Mouse (Mus musculus): ENCODE measurements around the gene Habp2. TPM values are rescaled to one million over a fixed set of nuclear protein-coding genes. Genes with fewer than 3 reads are reported as not detected.
A peak's percentile ranks its signal among the peaks of the same experiment; 100 is the strongest.

Gene Habp2
- 0.06 and 0.16 TPM in 2 replicates for polyA plus RNA-seq (2014; fragmentation: Nextera tagmentation; extraction: Ambion mirVana)

- Histone ChIP-seq H3K4me3 (ENCODE audit: low read depth, low read length) (no peak within 1 kb of the TSS), H3K4me2 (ENCODE audit: low read length) (no peak within 1 kb of the TSS), H3K36me3 (ENCODE audit: control insufficient read depth, insufficient read depth, low read length) (no peaks in the 10 kb centered on the region), H3K4me1 (ENCODE audit: control insufficient read depth, insufficient read depth, low read length) (peaks cover 4% of the 10 kb centered on the region), H3K27ac (ENCODE audit: low read depth, low read length) (no peak within 1 kb of the TSS), H3K9ac (ENCODE audit: low read length) (no peak within 1 kb of the TSS), H3K27me3 (replicated peaks; ENCODE audit: control insufficient read depth, insufficient read depth, low read length) (no peaks in the 10 kb centered on the region), H3K9me3 (replicated peaks; ENCODE audit: control insufficient read depth, low read length) (no peaks in the 10 kb centered on the region)
- WGBS, result 74% methylated on average over 7 of the region's 7 CpGs
- ATAC-seq (no peak), DNase-seq (ENCODE audit: low spot score) (no peak)
Measured at GRCm38 (mm10) chr19:56286866-56287265, at the start of gene Habp2. TSS of gene Habp2 (plus strand) at chr19:56287137.

- ATAC-seq, result no peak
- WGBS, result 83% methylated on average over 4 of the region's 4 CpGs
Measured at GRCm38 (mm10) chr19:56238501-56238900, 48.4 kb upstream of the Habp2 start.

GRCm38 (mm10) chr19:56245201-56245600 lies 41.7 kb upstream of the Habp2 start:
- no peaks in the 10 kb centered on the region for H3K4me1 ChIP-seq (ENCODE audit: control insufficient read depth, insufficient read depth, low read length)
- WGBS, result 90% methylated on average over 5 of the region's 5 CpGs
- no peak overlapping the region for H3K9ac ChIP-seq (ENCODE audit: low read length)
- no peak overlapping the region for H3K27ac ChIP-seq (ENCODE audit: low read depth, low read length)
- DNase-seq (ENCODE audit: low spot score), result no peak
- no peaks in the 10 kb centered on the region for H3K9me3 ChIP-seq (replicated peaks; ENCODE audit: control insufficient read depth, low read length)
- no peak overlapping the region for H3K4me3 ChIP-seq (ENCODE audit: low read depth, low read length)
- H3K4me2 ChIP-seq (ENCODE audit: low read length), result no peak overlapping the region
- no peaks in the 10 kb centered on the region for H3K36me3 ChIP-seq (ENCODE audit: control insufficient read depth, insufficient read depth, low read length)
- no peak for ATAC-seq
- no peaks in the 10 kb centered on the region for H3K27me3 ChIP-seq (replicated peaks; ENCODE audit: control insufficient read depth, insufficient read depth, low read length)

More at GRCm38 (mm10) chr19:56238501-56238900, 48.4 kb upstream of the Habp2 start:
- Histone ChIP-seq H3K27ac (ENCODE audit: low read depth, low read length) (no peak overlapping the region), H3K4me3 (ENCODE audit: low read depth, low read length) (no peak overlapping the region), H3K9ac (ENCODE audit: low read length) (no peak overlapping the region), H3K27me3 (replicated peaks; ENCODE audit: control insufficient read depth, insufficient read depth, low read length) (no peaks in the 10 kb centered on the region), H3K9me3 (replicated peaks; ENCODE audit: control insufficient read depth, low read length) (no peaks in the 10 kb centered on the region), H3K4me1 (ENCODE audit: control insufficient read depth, insufficient read depth, low read length) (peaks cover 6% of the 10 kb centered on the region; the same call in 1 of the 2 replicates), H3K36me3 (ENCODE audit: control insufficient read depth, insufficient read depth, low read length) (no peaks in the 10 kb centered on the region), H3K4me2 (ENCODE audit: low read length) (no peak overlapping the region)
- DNase-seq (ENCODE audit: low spot score), result no peak

- ATAC-seq (no peak), DNase-seq (ENCODE audit: low spot score) (no peak)
- Histone ChIP-seq H3K36me3 (ENCODE audit: control insufficient read depth, insufficient read depth, low read length) (no peaks in the 10 kb centered on the region), H3K27me3 (replicated peaks; ENCODE audit: control insufficient read depth, insufficient read depth, low read length) (no peaks in the 10 kb centered on the region), H3K4me3 (ENCODE audit: low read depth, low read length) (no peak overlapping the region), H3K27ac (ENCODE audit: low read depth, low read length) (no peak overlapping the region), H3K4me1 (ENCODE audit: control insufficient read depth, insufficient read depth, low read length) (no peaks in the 10 kb centered on the region), H3K9ac (ENCODE audit: low read length) (no peak overlapping the region), H3K4me2 (ENCODE audit: low read length) (no peak overlapping the region), H3K9me3 (replicated peaks; ENCODE audit: control insufficient read depth, low read length) (no peaks in the 10 kb centered on the region)
- WGBS, result 93% methylated on average over 4 of the region's 4 CpGs
Measured at GRCm38 (mm10) chr19:56252815-56253214, 34.1 kb upstream of the Habp2 start.

GRCm38 (mm10) chr19:56253271-56253670 lies 33.7 kb upstream of the Habp2 start:
- no peak for DNase-seq (ENCODE audit: low spot score)
- H3K4me1 ChIP-seq (ENCODE audit: control insufficient read depth, insufficient read depth, low read length), result no peaks in the 10 kb centered on the region
- WGBS, result 74% methylated on average over 10 of the region's 10 CpGs
- H3K27ac ChIP-seq (ENCODE audit: low read depth, low read length), result no peak overlapping the region
- H3K9me3 ChIP-seq (replicated peaks; ENCODE audit: control insufficient read depth, low read length), result no peaks in the 10 kb centered on the region
- H3K9ac ChIP-seq (ENCODE audit: low read length), result no peak overlapping the region
- ATAC-seq, result no peak
- no peak overlapping the region for H3K4me2 ChIP-seq (ENCODE audit: low read length)
- H3K36me3 ChIP-seq (ENCODE audit: control insufficient read depth, insufficient read depth, low read length), result no peaks in the 10 kb centered on the region
- no peaks in the 10 kb centered on the region for H3K27me3 ChIP-seq (replicated peaks; ENCODE audit: control insufficient read depth, insufficient read depth, low read length)
- no peak overlapping the region for H3K4me3 ChIP-seq (ENCODE audit: low read depth, low read length)

- Histone ChIP-seq H3K4me3 (ENCODE audit: low read depth, low read length) (no peak overlapping the region), H3K27ac (ENCODE audit: low read depth, low read length) (no peak overlapping the region), H3K27me3 (replicated peaks; ENCODE audit: control insufficient read depth, insufficient read depth, low read length) (no peaks in the 10 kb centered on the region), H3K4me1 (ENCODE audit: control insufficient read depth, insufficient read depth, low read length) (no peaks in the 10 kb centered on the region), H3K4me2 (ENCODE audit: low read length) (no peak overlapping the region), H3K36me3 (ENCODE audit: control insufficient read depth, insufficient read depth, low read length) (no peaks in the 10 kb centered on the region), H3K9me3 (replicated peaks; ENCODE audit: control insufficient read depth, low read length) (no peaks in the 10 kb centered on the region), H3K9ac (ENCODE audit: low read length) (no peak overlapping the region)
- no peak for ATAC-seq
- 46% methylated on average over 7 of the region's 7 CpGs for WGBS
- DNase-seq (ENCODE audit: low spot score), result no peak
Measured at GRCm38 (mm10) chr19:56254751-56255150, 32.2 kb upstream of the Habp2 start.

- ATAC-seq (0 out of 2 replicates have a peak, but pooled peaks have one; percentile 20), DNase-seq (ENCODE audit: low spot score) (peak; percentile 83)
- Histone ChIP-seq H3K9me3 (replicated peaks; ENCODE audit: control insufficient read depth, low read length) (no peaks in the 10 kb centered on the region), H3K36me3 (ENCODE audit: control insufficient read depth, insufficient read depth, low read length) (no peaks in the 10 kb centered on the region), H3K4me3 (ENCODE audit: low read depth, low read length) (no peak overlapping the region), H3K27me3 (replicated peaks; ENCODE audit: control insufficient read depth, insufficient read depth, low read length) (no peaks in the 10 kb centered on the region), H3K27ac (ENCODE audit: low read depth, low read length) (no peak overlapping the region), H3K4me1 (ENCODE audit: control insufficient read depth, insufficient read depth, low read length) (no peaks in the 10 kb centered on the region), H3K9ac (ENCODE audit: low read length) (no peak overlapping the region), H3K4me2 (ENCODE audit: low read length) (no peak overlapping the region)
- 17% methylated on average over 3 of the region's 3 CpGs for WGBS
Measured at GRCm38 (mm10) chr19:56255506-56255905, 31.4 kb upstream of the Habp2 start.

- no peak for ATAC-seq
- 40% methylated on average over 1 of the region's 1 CpGs for whole genome bisulfite sequencing
- H3K4me1 ChIP-seq (ENCODE audit: control insufficient read depth, insufficient read depth, low read length), result no peaks in the 10 kb centered on the region
- H3K4me2 ChIP-seq (ENCODE audit: low read length), result no peak overlapping the region
- H3K27me3 ChIP-seq (replicated peaks; ENCODE audit: control insufficient read depth, insufficient read depth, low read length), result no peaks in the 10 kb centered on the region
- H3K9me3 ChIP-seq (replicated peaks; ENCODE audit: control insufficient read depth, low read length), result no peaks in the 10 kb centered on the region
- H3K27ac ChIP-seq (ENCODE audit: low read depth, low read length), result no peak overlapping the region
- no peaks in the 10 kb centered on the region for H3K36me3 ChIP-seq (ENCODE audit: control insufficient read depth, insufficient read depth, low read length)
- no peak for DNase-seq (ENCODE audit: low spot score)
- H3K4me3 ChIP-seq (ENCODE audit: low read depth, low read length), result no peak overlapping the region
- no peak overlapping the region for H3K9ac ChIP-seq (ENCODE audit: low read length)
Measured at GRCm38 (mm10) chr19:56256235-56256634, 30.7 kb upstream of the Habp2 start.

GRCm38 (mm10) chr19:56256741-56257140 lies 30.2 kb upstream of the Habp2 start:
- Histone ChIP-seq H3K4me2 (ENCODE audit: low read length) (no peak overlapping the region), H3K4me1 (ENCODE audit: control insufficient read depth, insufficient read depth, low read length) (no peaks in the 10 kb centered on the region), H3K9ac (ENCODE audit: low read length) (no peak overlapping the region), H3K9me3 (replicated peaks; ENCODE audit: control insufficient read depth, low read length) (no peaks in the 10 kb centered on the region), H3K27ac (ENCODE audit: low read depth, low read length) (no peak overlapping the region), H3K4me3 (ENCODE audit: low read depth, low read length) (no peak overlapping the region), H3K27me3 (replicated peaks; ENCODE audit: control insufficient read depth, insufficient read depth, low read length) (no peaks in the 10 kb centered on the region), H3K36me3 (ENCODE audit: control insufficient read depth, insufficient read depth, low read length) (no peaks in the 10 kb centered on the region)
- DNase-seq (ENCODE audit: low spot score), result no peak
- ATAC-seq, result no peak
- no CpG with 5 or more reads among the region's 1 CpGs for WGBS

Data from forebrain, embryonic 14.5 days (tissue).